Mouse (Mus musculus): Measurements from ENCODE around the gene Kidins220. TPM values are rescaled to one million over a fixed set of nuclear protein-coding genes. Genes with fewer than 3 reads are reported as not detected.

Kidins220 gene
- total and polyA plus RNA-seq, 3 experiments, result 41.6 to 68.4 (median 68.4) TPM

DNA sequence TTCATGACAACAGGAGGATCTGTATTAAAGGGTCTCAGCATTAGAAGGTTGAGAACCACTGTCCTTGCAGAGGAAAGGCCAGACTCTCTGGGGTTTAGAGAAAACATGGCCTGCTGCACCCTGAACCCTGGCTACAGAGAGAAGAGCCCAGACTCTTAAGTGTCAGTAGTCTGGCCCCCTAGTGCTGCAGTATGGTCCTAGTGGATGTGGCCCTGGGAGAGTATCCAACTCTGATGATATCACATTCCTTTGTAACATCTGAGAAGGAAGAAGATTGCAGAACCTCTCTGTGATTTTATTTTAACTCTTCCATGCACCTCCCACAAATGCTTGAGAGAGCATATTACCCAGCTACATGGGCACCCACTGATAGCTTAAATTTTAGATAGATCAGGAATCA lies 129.8 kb downstream of the Kidins220 start:
- no peaks in the 10 kb centered on the region for H3K79me2 ChIP-seq (replicated peaks; ENCODE audit: control insufficient read depth, insufficient read depth, low read length)
- no peak overlapping the region for H3K4me3 ChIP-seq
- intact Hi-C loops (cut with DNase I), result no loop called here
- DNase-seq, result no peak
- H3K27me3 ChIP-seq (ENCODE audit: control insufficient read depth, insufficient read depth, low read length), result no peaks in the 10 kb centered on the region
- no peak overlapping the region for H3K9ac ChIP-seq (ENCODE audit: low read depth, low read length)
- TF ChIP-seq EP300 (IDR thresholded peaks at IDR 0.05; ENCODE audit: insufficient read depth, low read depth, low read length) (no peak), CTCF (IDR thresholded peaks at IDR 0.05) (no peak), POLR2A (IDR thresholded peaks at IDR 0.05; ENCODE audit: insufficient read depth, low read depth, low read length) (no peak)
- no peaks in the 10 kb centered on the region for H3K4me1 ChIP-seq (ENCODE audit: control insufficient read depth, insufficient read depth, low read length)
- H3K36me3 ChIP-seq (ENCODE audit: control insufficient read depth, insufficient read depth, low read length), result no peaks in the 10 kb centered on the region
- H3K27ac ChIP-seq, result no peak overlapping the region

DNA sequence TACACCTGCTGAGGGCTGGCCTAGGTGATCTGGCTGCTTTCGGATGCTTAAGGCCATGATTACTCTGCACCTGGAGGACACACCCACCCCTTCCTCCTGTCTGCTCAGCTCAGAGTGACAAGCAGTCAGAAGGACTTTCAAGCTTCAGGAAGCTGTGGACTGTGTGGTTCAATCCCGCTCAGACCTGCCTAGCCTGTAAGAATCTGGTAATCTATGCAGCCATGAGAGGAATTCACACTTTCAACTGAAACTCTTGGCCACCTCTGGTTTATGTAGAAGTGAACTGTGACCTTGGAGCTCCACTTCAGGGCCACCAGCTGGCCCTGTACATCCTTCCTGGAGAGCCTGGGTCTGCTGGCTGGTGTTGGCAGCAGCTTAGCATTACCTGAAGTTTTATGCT lies 134.1 kb downstream of the Kidins220 start:
- TF ChIP-seq CTCF (IDR thresholded peaks at IDR 0.05), result no peak
- no peak for TF ChIP-seq EP300 (IDR thresholded peaks at IDR 0.05; ENCODE audit: insufficient read depth, low read depth, low read length)
- no peak for TF ChIP-seq POLR2A (IDR thresholded peaks at IDR 0.05; ENCODE audit: insufficient read depth, low read depth, low read length)
- Histone ChIP-seq H3K9ac (ENCODE audit: low read depth, low read length) (no peak overlapping the region), H3K4me1 (ENCODE audit: control insufficient read depth, insufficient read depth, low read length) (peaks cover 3% of the 10 kb centered on the region), H3K36me3 (ENCODE audit: control insufficient read depth, insufficient read depth, low read length) (no peaks in the 10 kb centered on the region), H3K79me2 (replicated peaks; ENCODE audit: control insufficient read depth, insufficient read depth, low read length) (no peaks in the 10 kb centered on the region), H3K4me3 (no peak overlapping the region), H3K27me3 (ENCODE audit: control insufficient read depth, insufficient read depth, low read length) (no peaks in the 10 kb centered on the region), H3K27ac (no peak overlapping the region)
- intact Hi-C loops (cut with DNase I), result no loop called here
- DNase-seq, result no peak
- WGBS, result 80% methylated on average over 2 of the region's 2 CpGs

GRCm38 (mm10) chr12:25109971-25110681 lies 135.4 kb downstream of the Kidins220 start:
- H3K27ac ChIP-seq, result peak overlapping the region; percentile 55; the same call in 1 of the 2 replicates
- no peak overlapping the region for H3K9ac ChIP-seq (ENCODE audit: low read depth, low read length)
- H3K79me2 ChIP-seq (replicated peaks; ENCODE audit: control insufficient read depth, insufficient read depth, low read length), result no peaks in the 10 kb centered on the region
- intact Hi-C loops (cut with DNase I), result no loop called here
- TF ChIP-seq POLR2A (IDR thresholded peaks at IDR 0.05; ENCODE audit: insufficient read depth, low read depth, low read length) (no peak), CTCF (IDR thresholded peaks at IDR 0.05) (no peak), EP300 (IDR thresholded peaks at IDR 0.05; ENCODE audit: insufficient read depth, low read depth, low read length) (0 out of 2 replicates have a peak, but pooled peaks have one; percentile 48)
- H3K27me3 ChIP-seq (ENCODE audit: control insufficient read depth, insufficient read depth, low read length), result no peaks in the 10 kb centered on the region
- DNase-seq, result peak; percentile 46 to 61
- no peak overlapping the region for H3K4me3 ChIP-seq
- no peaks in the 10 kb centered on the region for H3K36me3 ChIP-seq (ENCODE audit: control insufficient read depth, insufficient read depth, low read length)
- 61% methylated on average over 7 of the region's 7 CpGs for WGBS
- H3K4me1 ChIP-seq (ENCODE audit: control insufficient read depth, insufficient read depth, low read length), result peaks cover 3% of the 10 kb centered on the region

- H3K36me3 ChIP-seq (ENCODE audit: control insufficient read depth, insufficient read depth, low read length), result no peaks in the 10 kb centered on the region
- WGBS, result 58% methylated on average over 7 of the region's 7 CpGs
- H3K9ac ChIP-seq (ENCODE audit: low read depth, low read length), result no peak overlapping the region
- TF ChIP-seq POLR2A (IDR thresholded peaks at IDR 0.05; ENCODE audit: insufficient read depth, low read depth, low read length) (no peak), EP300 (IDR thresholded peaks at IDR 0.05; ENCODE audit: insufficient read depth, low read depth, low read length) (no peak), CTCF (IDR thresholded peaks at IDR 0.05) (no peak)
- intact Hi-C loops (cut with DNase I), result no loop called here
- DNase-seq, result no peak
- peak overlapping the region; percentile 55; the same call in 1 of the 2 replicates for H3K27ac ChIP-seq
- peaks cover 3% of the 10 kb centered on the region for H3K4me1 ChIP-seq (ENCODE audit: control insufficient read depth, insufficient read depth, low read length)
- no peaks in the 10 kb centered on the region for H3K79me2 ChIP-seq (replicated peaks; ENCODE audit: control insufficient read depth, insufficient read depth, low read length)
- H3K27me3 ChIP-seq (ENCODE audit: control insufficient read depth, insufficient read depth, low read length), result no peaks in the 10 kb centered on the region
- H3K4me3 ChIP-seq, result no peak overlapping the region
Measured at GRCm38 (mm10) chr12:25110682-25111078, 136.0 kb downstream of the Kidins220 start.

Other genes starting within 250 kb of the Kidins220 start
- 10 to 100 TPM in 1 of 2 experiments, 1 to 10 TPM in 1; 8.4 to 12.3 TPM for gene Mboat2, start 144.0 kb upstream of the Kidins220 start, total RNA-seq (2021)
- gene Mboat2, start 144.0 kb upstream of the Kidins220 start, polyA plus RNA-seq (2012; rRNA removed), result 3.8 and 16.8 TPM in 2 replicates
- 10 to 100 TPM in 1 of 2 experiments, 1 to 10 TPM in 1; 9.3 to 11.9 TPM for gene Id2, start 122.2 kb downstream of the Kidins220 start, total RNA-seq (2021)
- 26.7 and 27.8 TPM in 2 replicates for gene Id2, start 122.2 kb downstream of the Kidins220 start, polyA plus RNA-seq (2012; rRNA removed)